10 mouse cellular contexts compared by ENCODE assay signal in genomic region chr16:21377605-21377968, GRCm38 (mm10). TPM values are rescaled to one million over a fixed set of nuclear protein-coding genes. Genes with fewer than 3 reads are reported as not detected.
DNase-seq lines count a peak whose midpoint lies in the region; ATAC-seq and TF ChIP-seq lines count a peak whose summit lies in the region.
"Had no signal": no experiment of that assay in that cellular context is flagged by ENCODE, and none has a peak within 500 bp of the region (broad histone marks: within the 10 kb centered on the region; RNA-seq: fewer than 3 reads in every experiment).

No protein-coding gene starts in this region.

- no peaks in the 10 kb centered on the region for H3K9me3 ChIP-seq in hindbrain, embryonic 11.5 days (ENCODE audit: control insufficient read depth, low read length)
- H3K9me3 ChIP-seq in hindbrain, embryonic 14.5 days (ENCODE audit: control insufficient read depth, low read length): no peaks in the 10 kb centered on the region
- no peaks in the 10 kb centered on the region for H3K9me3 ChIP-seq in embryonic facial prominence, embryonic 15.5 days (replicated peaks)
- H3K9me3 ChIP-seq in limb, embryonic 14.5 days (ENCODE audit: control insufficient read depth, low read length): no peaks in the 10 kb centered on the region

- no peaks in the 10 kb centered on the region for H3K27me3 ChIP-seq in hindbrain, embryonic 11.5 days (ENCODE audit: control insufficient read depth, insufficient read depth, low read length)
- H3K27me3 ChIP-seq in hindbrain, embryonic 14.5 days (ENCODE audit: control insufficient read depth, insufficient read depth, low read length): no peaks in the 10 kb centered on the region
- no peaks in the 10 kb centered on the region for H3K27me3 ChIP-seq in embryonic facial prominence, embryonic 15.5 days
- no peaks in the 10 kb centered on the region for H3K27me3 ChIP-seq in limb, embryonic 14.5 days (ENCODE audit: control insufficient read depth, insufficient read depth, low read length)

- no peak overlapping the region for H3K27ac ChIP-seq in hindbrain, embryonic 11.5 days (ENCODE audit: low read depth, low read length)
- H3K27ac ChIP-seq in hindbrain, embryonic 14.5 days: no peak overlapping the region
- H3K27ac ChIP-seq in embryonic facial prominence, embryonic 15.5 days (replicated peaks): peak overlapping the region; percentile 85
- H3K27ac ChIP-seq in limb, embryonic 14.5 days (replicated peaks; ENCODE audit: low read depth, low read length): peak overlapping the region; percentile 68

- no peak overlapping the region for H3K9ac ChIP-seq in hindbrain, embryonic 11.5 days (ENCODE audit: low read depth, low read length)
- no peak overlapping the region for H3K9ac ChIP-seq in hindbrain, embryonic 14.5 days
- H3K9ac ChIP-seq in embryonic facial prominence, embryonic 15.5 days: no peak overlapping the region
- no peak overlapping the region for H3K9ac ChIP-seq in limb, embryonic 14.5 days (ENCODE audit: low read depth, low read length, severe bottlenecking)

- peaks cover 2% of the 10 kb centered on the region; the same call in 1 of the 2 replicates for H3K4me1 ChIP-seq in hindbrain, embryonic 11.5 days (replicated peaks; ENCODE audit: control insufficient read depth, insufficient read depth, low read length)
- peaks cover 8% of the 10 kb centered on the region; the same call in 1 of the 2 replicates for H3K4me1 ChIP-seq in hindbrain, embryonic 14.5 days (replicated peaks; ENCODE audit: control insufficient read depth, insufficient read depth, low read length)
- peaks cover 42% of the 10 kb centered on the region for H3K4me1 ChIP-seq in embryonic facial prominence, embryonic 15.5 days
- peaks cover 24% of the 10 kb centered on the region for H3K4me1 ChIP-seq in limb, embryonic 14.5 days (ENCODE audit: control insufficient read depth, insufficient read depth, low read length)

- TF ChIP-seq POLR2A in limb, embryonic 14.5 days (IDR thresholded peaks at IDR 0.05; ENCODE audit: borderline replicate concordance, extremely low read depth, insufficient read depth, insufficient read length): no peak

- H3K4me3 ChIP-seq in hindbrain, embryonic 11.5 days (ENCODE audit: low read depth, low read length): no peak overlapping the region
- no peak overlapping the region for H3K4me3 ChIP-seq in hindbrain, embryonic 14.5 days (replicated peaks; ENCODE audit: low read length)
- no peak overlapping the region for H3K4me3 ChIP-seq in embryonic facial prominence, embryonic 15.5 days (replicated peaks)
- no peak overlapping the region for H3K4me3 ChIP-seq in limb, embryonic 14.5 days (replicated peaks; ENCODE audit: low read length)

- WGBS in hindbrain, embryonic 11.5 days: 55% methylated on average over 4 of the region's 4 CpGs
- 33% methylated on average over 4 of the region's 4 CpGs for WGBS in hindbrain, embryonic 14.5 days
- 14% methylated on average over 4 of the region's 4 CpGs for WGBS in embryonic facial prominence, embryonic 15.5 days
- WGBS in limb, embryonic 14.5 days: 23% methylated on average over 4 of the region's 4 CpGs

- peak; percentile 43 for DNase-seq in hindbrain, embryonic 11.5 days (ENCODE audit: low spot score)
- DNase-seq in hindbrain, embryonic 14.5 days (ENCODE audit: low spot score): no peak
- peak; percentile 85 for DNase-seq in NIH3T3 (ENCODE audit: low read depth)
- peak; percentile 60 for DNase-seq in limb, embryonic 14.5 days (ENCODE audit: low spot score)
- no peak for DNase-seq in ovary, postnatal 10 days (ENCODE audit: low spot score)
- DNase-seq in urinary bladder, postnatal 10 days (ENCODE audit: low spot score): no peak
- DNase-seq: adrenal gland, postnatal 25 days; cerebellum, postnatal 36 days; gastrocnemius, postnatal 36 days had no signal

- no peaks in the 10 kb centered on the region for H3K36me3 ChIP-seq in hindbrain, embryonic 11.5 days (ENCODE audit: control insufficient read depth, insufficient read depth, low read length)
- no peaks in the 10 kb centered on the region for H3K36me3 ChIP-seq in hindbrain, embryonic 14.5 days (replicated peaks; ENCODE audit: control insufficient read depth, insufficient read depth)
- H3K36me3 ChIP-seq in embryonic facial prominence, embryonic 15.5 days: no peaks in the 10 kb centered on the region
- no peaks in the 10 kb centered on the region for H3K36me3 ChIP-seq in limb, embryonic 14.5 days (ENCODE audit: control insufficient read depth, insufficient read depth, low read length)

- H3K4me2 ChIP-seq in hindbrain, embryonic 11.5 days (replicated peaks; ENCODE audit: low read depth, low read length): no peak overlapping the region
- no peak overlapping the region for H3K4me2 ChIP-seq in hindbrain, embryonic 14.5 days (replicated peaks)
- no peak overlapping the region for H3K4me2 ChIP-seq in embryonic facial prominence, embryonic 15.5 days (replicated peaks)
- no peak overlapping the region for H3K4me2 ChIP-seq in limb, embryonic 14.5 days (replicated peaks; ENCODE audit: low read depth, low read length, severe bottlenecking)

- no peak for ATAC-seq in hindbrain, embryonic 11.5 days (ENCODE audit: low FRiP score)
- ATAC-seq in hindbrain, embryonic 14.5 days (ENCODE audit: low FRiP score): no peak
- peak; percentile 71 for ATAC-seq in embryonic facial prominence, embryonic 15.5 days (ENCODE audit: insufficient number of reproducible peaks, low FRiP score, low TSS enrichment, low read depth)
- ATAC-seq in limb, embryonic 14.5 days (ENCODE audit: low FRiP score, low read depth): peak; percentile 62

RNA-seq across cellular contexts. Expression of gene Vps8, which starts 45.3 kb away (rescaled TPM):
- polyA plus RNA-seq in hindbrain, embryonic 11.5 days (2014; fragmentation: Nextera tagmentation; extraction: Ambion mirVana): 27.0 and 29.6 TPM in 2 replicates
- 37.0 and 40.7 TPM in 2 replicates for polyA plus RNA-seq in hindbrain, embryonic 14.5 days (2014; fragmentation: Nextera tagmentation; extraction: Ambion mirVana)
- 15.7 and 16.9 TPM in 2 replicates for polyA plus RNA-seq in embryonic facial prominence, embryonic 15.5 days (2015; fragmentation: Nextera tagmentation; extraction: Ambion mirVana)
- polyA plus RNA-seq in limb, embryonic 14.5 days (2012; rRNA removed): 11.0 and 13.1 TPM in 2 replicates
- 15.2 and 23.6 TPM in 2 replicates for polyA plus RNA-seq in limb, embryonic 14.5 days (2014; fragmentation: Nextera tagmentation; extraction: Ambion mirVana)

Comparison
In these comparisons a context has a peak if more than half of its experiments do, and no peak if none do; other contexts are left out.
1. DNase-seq: peak in hindbrain, embryonic 11.5 days (single experiment), NIH3T3 (single experiment) and limb, embryonic 14.5 days (single experiment); none in hindbrain, embryonic 14.5 days (single experiment), ovary, postnatal 10 days (single experiment) and urinary bladder, postnatal 10 days (single experiment).
2. ATAC-seq: peak in embryonic facial prominence, embryonic 15.5 days (single experiment) and limb, embryonic 14.5 days (single experiment); none in hindbrain, embryonic 11.5 days (single experiment) and hindbrain, embryonic 14.5 days (single experiment).
3. H3K27ac ChIP-seq: peak in embryonic facial prominence, embryonic 15.5 days (single experiment) and limb, embryonic 14.5 days (single experiment); none in hindbrain, embryonic 11.5 days (single experiment) and hindbrain, embryonic 14.5 days (single experiment).